Mouse (Mus musculus) heart, postnatal 0 days (tissue): Measurements from ENCODE around the gene Hectd2.

ENCODE experiments used
- CTCF ChIP-seq: IDR thresholded peaks from 2 replicates; pipeline ENCODE4 v1.5.1; 2016; ENCODE audit warnings: antibody characterized with exemption, control low read depth, low read depth
- EP300 ChIP-seq: IDR thresholded peaks from 2 replicates; pipeline ENCODE4 v1.6.1; 2016; ENCODE audit warnings: antibody characterized with exemption, low read depth

- TF ChIP-seq EP300 (no peak), CTCF (no peak)
Measured at GRCm38 (mm10) chr19:36594409-36594808, 40.0 kb downstream of the Hectd2 start.
